Mouse (Mus musculus) cerebellum, postnatal 4 days (tissue): ENCODE measurements at regions not wholly inside any gene's neighbourhood (a gene's known extent, or its start where the extent isn't known, plus 50 kb on each side); places are given as distances from the start of the nearest gene placed in this dataset.

Experiments
- DNase-seq, 2 experiments: peaks; one replicate each; pipeline ENCODE4 v3.0.0; 2022; ENCODE audit warnings: low spot score in 2 of 2, mixed read lengths in 1 of 2

GRCm38 (mm10) chr2:85280580-85280979 is 58.5 kb downstream of the Olfr987 start:
- DNase-seq: no peak

- DNase-seq: no peak
Measured at GRCm38 (mm10) chr2:85278128-85278527, 61.0 kb downstream of the Olfr987 start.

GRCm38 (mm10) chr2:85277433-85277832 is 61.7 kb downstream of the Olfr987 start:
- no peak for DNase-seq

GRCm38 (mm10) chr2:85266813-85267212 is 69.8 kb upstream of the Lrrc55 start:
- peak in 1 of 2 experiments; percentile 15 for DNase-seq

DNA sequence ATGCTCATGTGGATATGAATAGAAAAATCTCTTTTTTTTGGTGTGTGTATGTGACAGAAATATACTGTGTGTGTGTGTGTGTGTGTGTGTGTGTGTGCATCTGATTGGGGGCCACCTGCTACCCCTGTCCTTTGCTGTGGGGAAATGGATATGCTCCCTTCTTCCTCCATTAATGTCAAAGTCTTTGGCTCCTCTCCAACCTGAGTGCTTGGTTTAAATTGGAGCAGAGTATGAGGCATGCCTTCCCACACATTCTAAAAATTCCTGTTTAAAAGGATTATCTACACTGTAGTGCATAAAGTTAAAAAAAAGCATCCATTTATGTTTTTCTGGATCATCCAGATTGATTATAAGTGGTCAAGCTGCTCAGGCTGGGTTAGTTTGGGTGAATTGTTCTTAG is 68.7 kb upstream of the Lrrc55 start:
- DNase-seq: no peak

- DNase-seq: no peak
Measured at GRCm38 (mm10) chr2:85265037-85265524, 68.1 kb upstream of the Lrrc55 start.

DNA sequence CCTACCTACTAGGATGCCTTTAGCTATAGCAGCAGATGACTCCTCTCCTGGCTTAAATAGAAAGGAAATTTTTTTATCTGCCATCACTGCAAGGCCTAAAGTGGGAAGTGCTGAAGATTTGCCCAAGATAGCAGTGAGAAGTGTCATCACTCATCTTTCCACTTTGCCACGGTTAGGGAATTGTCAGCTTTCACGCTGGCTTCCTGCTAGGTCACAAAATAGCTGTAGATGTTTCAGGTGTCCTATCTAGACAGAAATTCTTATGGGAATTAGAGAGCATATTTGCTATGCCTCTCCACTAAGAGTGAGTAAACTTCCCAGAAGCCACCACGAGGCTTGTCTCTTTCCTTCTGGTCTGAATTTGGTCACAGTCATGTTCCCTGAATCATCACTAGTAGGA is 60.4 kb upstream of the Lrrc55 start:
- DNase-seq: no peak

DNA sequence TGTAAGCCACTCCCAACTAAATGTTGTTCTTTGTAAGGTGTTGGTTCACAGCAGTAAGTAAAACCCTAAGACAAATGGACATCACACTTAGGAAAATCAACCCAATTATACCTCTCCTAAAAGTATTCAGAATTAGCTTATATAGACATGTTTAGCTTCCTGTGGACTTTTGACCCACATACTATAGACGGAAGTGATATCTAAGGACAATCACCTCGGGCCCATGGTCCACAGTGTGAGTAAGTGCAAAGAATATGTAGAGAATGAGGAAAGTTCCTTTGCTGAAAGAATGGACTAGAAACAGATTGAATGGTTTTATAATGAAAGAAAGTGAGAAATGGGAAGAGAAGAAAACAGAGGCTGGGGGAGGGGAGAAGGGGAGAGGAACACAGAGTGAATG is 58.6 kb upstream of the Lrrc55 start:
- DNase-seq: no peak

- DNase-seq: no peak
Measured at GRCm38 (mm10) chr2:85252343-85253285, 55.6 kb upstream of the Lrrc55 start.

DNA sequence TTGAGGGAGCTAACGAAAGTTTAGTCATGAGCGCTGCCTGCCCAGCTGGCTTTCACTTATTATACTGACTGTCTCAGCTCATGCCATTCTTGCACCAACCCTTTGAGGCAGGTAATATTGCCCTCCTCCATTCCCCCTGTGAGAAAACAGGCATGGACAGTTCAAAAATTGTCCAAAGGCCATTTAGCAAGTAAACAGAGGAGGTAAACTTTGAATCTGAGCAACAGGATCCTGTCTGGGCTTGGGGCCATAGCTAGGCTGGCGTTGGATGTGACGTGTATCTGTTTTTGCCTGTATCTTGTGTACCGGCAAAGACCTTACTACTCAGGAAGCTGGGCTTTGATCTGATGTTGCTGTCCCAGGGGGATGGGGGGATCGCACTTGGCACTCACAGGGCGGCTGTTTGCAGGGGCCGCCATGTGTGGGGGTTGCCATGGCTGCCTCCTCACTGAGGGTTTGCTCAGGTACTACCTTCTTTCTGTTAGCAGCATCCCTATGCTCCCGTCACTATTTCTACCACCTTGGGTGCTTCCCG is 53.1 kb upstream of the Lrrc55 start:
- no peak for DNase-seq
